Mouse (Mus musculus) myocyte (in vitro differentiated cells): ENCODE results near the gene Nmrk1. TPM values are rescaled to one million over a fixed set of nuclear protein-coding genes. Genes with fewer than 3 reads are reported as not detected.

Experiments used
- H3K27me3 ChIP-seq: one replicate; pipeline ENCODE4 v1.6.1; 2011; ENCODE audit not compliant: control insufficient read depth, insufficient read depth, insufficient read length
- H3K36me3 ChIP-seq: one replicate; pipeline ENCODE4 v1.6.1; 2011; ENCODE audit not compliant: control insufficient read depth, insufficient read depth
- H3K4me2 ChIP-seq: one replicate; pipeline ENCODE4 v1.6.1; 2011; ENCODE audit warnings: low read depth, control low read depth
- H3K4me3 ChIP-seq: one replicate; pipeline ENCODE4 v1.5.1; 2011; ENCODE audit warnings: mild to moderate bottlenecking, control low read depth, moderate library complexity
- H3K79me2 ChIP-seq: one replicate; pipeline ENCODE4 v1.6.1; 2011; ENCODE audit not compliant: control insufficient read depth, insufficient read depth
- H3ac ChIP-seq: one replicate; pipeline ENCODE4 v1.6.1; 2011; ENCODE audit not compliant: control insufficient read depth, insufficient read length
- CEBPB ChIP-seq: IDR thresholded peaks from 2 replicates; pipeline ENCODE4 v1.6.1; 2011; ENCODE audit warnings: mild to moderate bottlenecking, moderate library complexity; ENCODE audit not compliant: poor library complexity, insufficient read depth, severe bottlenecking
- E2F4 ChIP-seq: IDR thresholded peaks from one replicate; pipeline ENCODE4 v1.6.1; 2011; ENCODE audit warnings: mild to moderate bottlenecking, control low read depth, moderate library complexity; ENCODE audit not compliant: insufficient read depth
- MAX ChIP-seq: IDR thresholded peaks from one replicate; pipeline ENCODE4 v1.6.1; 2011; ENCODE audit warnings: low read depth, mild to moderate bottlenecking, control low read depth
- MYOD1 ChIP-seq, 3 experiments: IDR thresholded peaks; one replicate each; pipeline ENCODE4 v1.6.1; 2011; ENCODE audit warnings: control low read depth in 2 of 3, low read depth in 2 of 3, mild to moderate bottlenecking in 2 of 3, moderate library complexity in 1 of 3; ENCODE audit not compliant: insufficient read length in 2 of 3, control insufficient read depth in 1 of 3
- MYOG ChIP-seq, 3 experiments: IDR thresholded peaks; one replicate each; pipeline ENCODE4 v1.6.1; 2011; ENCODE audit warnings: control low read depth in 2 of 3, low read depth in 2 of 3, mild to moderate bottlenecking in 2 of 3; ENCODE audit not compliant: insufficient read length in 2 of 3, control insufficient read depth in 1 of 3, insufficient read depth in 1 of 3
- POLR2A ChIP-seq: IDR thresholded peaks from one replicate; pipeline ENCODE4 v1.6.1; 2011; ENCODE audit warnings: low read depth, mild to moderate bottlenecking, control low read depth, moderate library complexity; ENCODE audit not compliant: insufficient read length
- POLR2AphosphoS2 ChIP-seq: IDR thresholded peaks from one replicate; pipeline ENCODE4 v1.6.1; 2011; ENCODE audit warnings: low read depth, control low read depth; ENCODE audit not compliant: insufficient read length
- REST ChIP-seq: IDR thresholded peaks from one replicate; pipeline ENCODE4 v1.6.1; 2011; ENCODE audit warnings: mild to moderate bottlenecking, control low read depth, moderate library complexity; ENCODE audit not compliant: insufficient read depth, insufficient read length
- SRF ChIP-seq: IDR thresholded peaks from one replicate; pipeline ENCODE4 v1.6.1; 2011; ENCODE audit warnings: low read depth; ENCODE audit not compliant: control insufficient read depth, insufficient read length
- TCF12 ChIP-seq: IDR thresholded peaks from one replicate; pipeline ENCODE4 v1.6.1; 2011; ENCODE audit warnings: mild to moderate bottlenecking, control low read depth; ENCODE audit not compliant: poor library complexity, insufficient read depth, severe bottlenecking
- TCF3 ChIP-seq: IDR thresholded peaks from one replicate; pipeline ENCODE4 v1.6.1; 2011; ENCODE audit warnings: low read depth, control low read depth; ENCODE audit not compliant: insufficient read length
- USF1 ChIP-seq: IDR thresholded peaks from one replicate; pipeline ENCODE4 v1.6.1; 2011; ENCODE audit warnings: low read depth, mild to moderate bottlenecking, control low read depth, moderate library complexity
- polyA plus RNA-seq: library from polyadenylated mRNA; unstranded; fragments of >200 nt; fragmentation: generic; extraction: Trizol; gene quantifications from one replicate; pipeline ENCODE4 v1.2.1, GENCODE M21; 2012; ENCODE audit warnings: missing spikeins

Nmrk1 gene
- polyA plus RNA-seq, 1 experiment, result 2.0 TPM

DNA sequence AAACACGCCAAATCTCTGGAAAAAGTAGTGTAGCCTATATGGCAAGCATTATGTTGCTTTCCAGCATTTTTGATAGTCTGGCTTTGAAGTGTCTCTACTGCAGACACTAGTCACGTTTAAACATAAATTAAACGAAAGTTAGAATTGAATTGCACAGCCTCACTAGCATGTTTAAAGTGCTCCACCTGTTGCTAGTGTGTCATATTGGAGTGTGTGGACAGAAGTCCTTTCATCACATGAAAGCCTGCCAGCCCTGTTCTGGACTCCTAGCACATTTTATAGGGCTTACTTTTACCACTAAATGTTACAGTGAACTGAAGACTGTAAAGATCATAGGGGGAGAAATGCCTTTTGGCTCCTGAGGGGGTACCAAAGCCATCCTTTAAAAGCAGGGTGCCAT, 40.7 kb downstream of the Nmrk1 start:
- Histone ChIP-seq H3ac (no peak overlapping the region), H3K36me3 (no peaks in the 10 kb centered on the region), H3K4me2 (peak overlapping the region; percentile 96), H3K4me3 (peak overlapping the region; percentile 46), H3K79me2 (peaks cover 60% of the 10 kb centered on the region), H3K27me3 (no peaks in the 10 kb centered on the region)
- no peak for TF ChIP-seq POLR2AphosphoS2
- TF ChIP-seq TCF12, result no peak
- no peak for TF ChIP-seq REST
- no peak for TF ChIP-seq USF1
- no peak for TF ChIP-seq MYOG (IDR thresholded peaks at IDR 0.05; ENCODE audit: control insufficient read depth in 1 of 3, insufficient read depth in 1 of 3, insufficient read length in 2 of 3, low read depth in 2 of 3)
- peak in 2 of 3 experiments; percentile 57 to 64 for TF ChIP-seq MYOD1 (IDR thresholded peaks at IDR 0.05; ENCODE audit: control insufficient read depth in 1 of 3, insufficient read length in 2 of 3, low read depth in 2 of 3)
- no peak for TF ChIP-seq CEBPB

DNA sequence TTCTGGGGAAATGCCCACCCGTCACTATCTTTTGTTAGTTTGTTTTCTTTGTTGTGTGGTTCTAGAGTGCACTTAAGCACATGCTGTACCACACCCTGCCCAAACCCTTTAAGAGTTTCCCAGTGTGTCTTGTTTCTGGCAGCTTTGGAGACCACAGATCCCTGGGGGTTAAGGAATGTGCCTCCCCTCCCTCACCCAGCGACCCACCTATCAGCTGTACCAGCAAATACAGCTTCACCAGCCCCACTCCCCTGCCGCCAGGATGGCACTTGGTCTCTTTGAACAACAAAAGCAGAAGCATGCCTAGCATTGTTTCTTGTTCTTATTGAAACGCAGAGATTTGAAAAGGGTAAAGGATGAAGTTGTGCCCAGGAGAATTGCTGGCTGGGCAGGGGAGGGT, 41.4 kb downstream of the Nmrk1 start:
- TF ChIP-seq USF1 (no peak), MAX (no peak), POLR2AphosphoS2 (no peak), TCF12 (no peak), REST (no peak), MYOG (IDR thresholded peaks at IDR 0.05; ENCODE audit: control insufficient read depth in 1 of 3, insufficient read depth in 1 of 3, insufficient read length in 2 of 3, low read depth in 2 of 3) (no peak), MYOD1 (IDR thresholded peaks at IDR 0.05; ENCODE audit: control insufficient read depth in 1 of 3, insufficient read length in 2 of 3, low read depth in 2 of 3) (no peak), TCF3 (no peak), CEBPB (no peak), SRF (no peak), POLR2A (no peak), E2F4 (no peak)
- H3K27me3 ChIP-seq, result no peaks in the 10 kb centered on the region
- H3K36me3 ChIP-seq, result no peaks in the 10 kb centered on the region
- no peak overlapping the region for H3ac ChIP-seq
- H3K79me2 ChIP-seq, result peaks cover 61% of the 10 kb centered on the region
- H3K4me2 ChIP-seq, result peak overlapping the region; percentile 96
- no peak overlapping the region for H3K4me3 ChIP-seq

DNA sequence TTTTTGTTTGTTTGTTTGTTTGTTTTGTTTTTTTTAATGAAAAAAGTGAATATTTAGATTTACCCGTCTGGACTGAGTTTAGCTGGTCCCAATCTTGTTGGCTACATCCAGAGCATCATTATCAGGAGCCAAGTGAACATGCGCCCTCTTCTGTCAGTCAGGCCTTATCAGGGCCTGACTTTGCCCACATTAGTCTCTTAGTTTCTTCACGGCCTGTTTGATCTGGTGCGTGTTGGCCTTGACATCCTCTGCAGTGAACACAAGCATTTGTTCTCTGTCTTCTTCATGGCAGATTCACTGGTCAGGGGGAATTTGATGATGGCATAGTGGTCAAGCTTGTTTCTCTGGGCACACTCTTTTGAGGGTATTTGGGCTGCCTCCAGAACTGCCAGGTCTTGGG, 50.4 kb downstream of the Nmrk1 start:
- H3ac ChIP-seq, result no peak overlapping the region
- peaks cover 5% of the 10 kb centered on the region for H3K79me2 ChIP-seq
- no peak overlapping the region for H3K4me3 ChIP-seq
- no peak for TF ChIP-seq MYOD1 (IDR thresholded peaks at IDR 0.05; ENCODE audit: control insufficient read depth in 1 of 3, insufficient read length in 2 of 3, low read depth in 2 of 3)
- no peak for TF ChIP-seq MAX
- TF ChIP-seq POLR2AphosphoS2, result no peak
- no peak for TF ChIP-seq POLR2A
- TF ChIP-seq CEBPB, result no peak
- no peak for TF ChIP-seq MYOG (IDR thresholded peaks at IDR 0.05; ENCODE audit: control insufficient read depth in 1 of 3, insufficient read depth in 1 of 3, insufficient read length in 2 of 3, low read depth in 2 of 3)
- TF ChIP-seq TCF12, result no peak
- TF ChIP-seq REST, result no peak
- TF ChIP-seq E2F4, result no peak
- TF ChIP-seq SRF, result no peak
- no peak for TF ChIP-seq TCF3
- TF ChIP-seq USF1, result no peak
- H3K4me2 ChIP-seq, result no peak overlapping the region
- H3K36me3 ChIP-seq, result peaks cover 17% of the 10 kb centered on the region
- H3K27me3 ChIP-seq, result no peaks in the 10 kb centered on the region

DNA sequence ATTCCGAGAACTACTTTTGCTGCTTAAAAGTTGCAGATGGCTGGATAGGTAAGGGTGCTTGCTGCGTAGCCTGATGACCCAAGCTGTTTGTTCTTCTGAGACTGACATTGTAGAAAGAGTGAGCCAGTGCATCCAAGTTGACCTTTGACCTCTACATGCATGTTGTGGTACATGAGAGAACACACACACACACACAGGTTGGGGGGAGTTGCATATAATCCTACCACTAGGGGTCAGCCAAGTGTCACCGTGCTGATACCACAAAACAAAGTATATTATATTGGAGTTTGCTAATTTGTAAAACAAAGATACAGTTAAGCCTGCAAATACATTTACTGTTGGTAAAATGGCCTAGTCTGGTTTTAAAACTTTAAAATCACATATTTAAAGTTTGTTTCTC, 55.8 kb downstream of the Nmrk1 start:
- Histone ChIP-seq H3K36me3 (no peaks in the 10 kb centered on the region), H3K79me2 (no peaks in the 10 kb centered on the region), H3K4me3 (no peak overlapping the region), H3K27me3 (no peaks in the 10 kb centered on the region), H3K4me2 (no peak overlapping the region), H3ac (no peak overlapping the region)
- TF ChIP-seq POLR2AphosphoS2 (no peak), POLR2A (no peak), SRF (no peak), E2F4 (no peak), USF1 (no peak), REST (no peak), MYOG (IDR thresholded peaks at IDR 0.05; ENCODE audit: control insufficient read depth in 1 of 3, insufficient read depth in 1 of 3, insufficient read length in 2 of 3, low read depth in 2 of 3) (no peak), CEBPB (no peak), TCF3 (no peak), MAX (no peak), TCF12 (no peak), MYOD1 (IDR thresholded peaks at IDR 0.05; ENCODE audit: control insufficient read depth in 1 of 3, insufficient read length in 2 of 3, low read depth in 2 of 3) (no peak)

DNA sequence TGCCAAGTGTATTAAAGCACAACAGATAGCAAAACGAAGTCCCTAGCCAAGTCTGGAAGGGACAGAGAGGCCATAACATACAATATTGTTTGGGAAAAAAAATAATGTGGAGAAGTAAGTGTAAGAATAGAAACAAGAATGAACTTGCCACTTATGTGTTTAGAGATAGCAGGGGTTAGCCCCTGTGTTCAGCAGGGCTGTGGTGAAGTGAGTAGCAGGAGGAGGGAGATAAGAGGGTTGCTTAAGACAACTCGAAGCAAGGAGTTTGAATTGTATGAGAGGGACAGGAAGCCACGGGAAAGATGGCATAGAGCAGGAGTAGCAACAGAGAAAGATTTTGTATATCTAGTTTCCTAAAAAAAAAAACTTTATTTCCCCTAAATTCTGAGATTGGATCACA, 60.4 kb downstream of the Nmrk1 start:
- peaks cover 4% of the 10 kb centered on the region for H3K36me3 ChIP-seq
- TF ChIP-seq TCF12, result no peak
- no peak for TF ChIP-seq MAX
- TF ChIP-seq REST, result no peak
- TF ChIP-seq SRF, result no peak
- TF ChIP-seq MYOG (IDR thresholded peaks at IDR 0.05; ENCODE audit: control insufficient read depth in 1 of 3, insufficient read depth in 1 of 3, insufficient read length in 2 of 3, low read depth in 2 of 3), result no peak
- H3K27me3 ChIP-seq, result no peaks in the 10 kb centered on the region
- no peak overlapping the region for H3K4me2 ChIP-seq
- H3ac ChIP-seq, result no peak overlapping the region
- no peaks in the 10 kb centered on the region for H3K79me2 ChIP-seq
- no peak overlapping the region for H3K4me3 ChIP-seq
